Mouse (Mus musculus) erythroid progenitor cell, adult 5-6 weeks (primary cell): ENCODE data around the gene Gm10073. TPM values are rescaled to one million over a fixed set of nuclear protein-coding genes. Genes with fewer than 3 reads are reported as not detected.
"Not testable (repeated sequence)": the region's sequence is repeated elsewhere in the genome, so short reads cannot be mapped to it uniquely, and the experiment has no call there.

Experiments
- ATAC-seq: replicated peaks from 2 replicates; pipeline ENCODE4 v1.8.0; 2016; ENCODE audit warnings: moderate number of reproducible peaks, mild to moderate bottlenecking, moderate TSS enrichment, inconsistent platforms; ENCODE audit not compliant: poor library complexity, low FRiP score, severe bottlenecking
- total RNA-seq, 2 experiments: library from RNA; stranded (forward) in 1 of 2; stranded (reverse) in 1 of 2; fragments of 150-400 nt in 1 of 2; fragments of 186-747, 209-891 nt in 1 of 2; gene quantifications; 2 replicates each; pipeline versions ENCODE4 v1.2.3 to v1.2.4; 2015 to 2017; ENCODE audit warnings: low replicate concordance in 2 of 2

Gm10073 gene
- total RNA-seq, 2 experiments from 2014 or later: 32.7 TPM; not detected in 1

DNA sequence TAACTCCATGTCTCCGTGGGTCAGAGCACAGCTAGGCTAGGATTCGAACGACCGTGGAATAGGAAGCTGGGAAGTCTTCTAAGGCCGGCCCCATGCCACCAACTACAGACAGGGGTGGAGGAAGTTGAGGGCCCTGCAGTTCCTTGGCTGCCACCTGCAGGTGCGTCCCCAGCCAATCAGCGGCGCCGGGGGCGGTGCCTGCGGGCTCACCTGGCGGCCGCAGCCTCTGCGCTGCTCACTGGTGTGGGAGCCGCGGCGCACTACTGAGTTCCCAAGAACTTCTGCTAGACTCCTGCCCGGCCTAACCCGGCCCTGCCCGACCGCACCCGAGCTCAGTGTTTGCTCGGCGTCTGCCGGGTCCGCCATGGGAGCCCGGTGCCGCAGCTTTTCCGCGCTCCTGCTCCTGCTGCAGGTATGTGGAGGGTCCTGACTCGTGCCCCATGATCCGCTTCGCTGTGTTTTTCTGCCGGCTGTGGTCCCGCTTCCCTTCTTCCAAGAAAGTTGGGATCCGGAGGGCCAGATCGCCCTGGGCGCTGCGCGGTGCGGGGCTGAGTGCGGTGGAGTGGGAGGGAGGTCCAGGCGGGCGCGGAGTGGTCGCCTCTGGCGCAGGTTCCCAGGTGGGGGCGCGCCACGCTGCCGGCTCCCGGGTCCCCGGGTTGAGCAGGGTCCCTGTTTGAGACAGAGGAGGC is 30.0 kb upstream of the Gm10073 start, which contains the start of gene Cdh1:
Gene Cdh1 (plus strand): TSS at position 221 of the 689 bp plus-strand sequence.
- no peak for ATAC-seq

DNA sequence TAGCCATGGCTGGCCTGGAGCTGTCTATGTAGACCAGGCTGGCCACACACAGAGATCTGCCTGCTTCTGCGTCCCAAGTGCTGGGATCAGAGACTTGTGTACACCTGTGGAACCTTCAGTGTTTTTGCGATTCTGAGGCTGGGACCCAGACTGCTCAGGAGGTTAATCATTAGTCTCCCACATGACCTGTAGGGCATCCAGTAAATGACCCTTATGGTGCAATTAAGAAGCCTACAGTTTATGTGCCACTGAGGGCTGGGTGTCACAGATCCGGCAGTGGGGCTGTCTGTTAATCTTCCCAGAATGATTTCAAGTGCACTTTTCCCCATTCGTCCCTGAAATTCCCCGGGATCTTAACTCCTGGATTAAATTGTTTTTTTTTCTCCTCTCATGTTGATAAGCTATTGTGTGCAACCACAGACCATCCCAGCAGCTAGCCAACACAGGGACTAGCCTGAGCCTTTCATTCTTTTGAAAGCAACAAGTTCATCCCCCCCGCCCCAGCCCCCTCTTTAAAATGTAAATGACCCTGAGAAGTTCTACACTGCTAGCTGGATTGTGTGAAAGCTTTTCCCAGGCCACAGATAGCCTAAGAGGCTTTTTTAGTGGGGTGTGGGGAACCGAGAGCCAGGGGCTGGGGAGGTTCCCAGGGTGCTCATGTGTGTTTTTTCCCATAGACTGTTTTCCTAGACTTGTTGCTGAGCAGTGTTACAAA is 26.2 kb upstream of the Gm10073 start:
- no peak for ATAC-seq

DNA sequence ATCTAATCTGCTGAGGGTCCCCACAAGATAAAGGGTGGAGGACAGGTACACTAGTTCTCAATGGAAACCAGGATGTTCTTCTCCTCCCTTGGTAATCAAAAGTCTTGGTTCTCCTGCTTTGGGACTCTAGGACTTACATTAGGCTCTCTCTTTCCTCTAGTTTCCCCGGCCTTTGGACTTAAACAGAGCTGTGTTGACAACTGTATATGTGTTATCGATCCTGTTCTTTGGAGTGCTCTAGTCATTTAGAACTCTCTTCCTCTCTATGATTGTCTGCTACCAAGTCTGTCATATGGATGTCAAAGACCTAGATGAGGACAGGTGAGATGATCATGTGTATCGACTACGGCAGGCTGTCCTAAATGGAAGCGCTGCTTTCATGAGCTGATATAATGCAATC is 23.8 kb upstream of the Gm10073 start:
- ATAC-seq: no peak

DNA sequence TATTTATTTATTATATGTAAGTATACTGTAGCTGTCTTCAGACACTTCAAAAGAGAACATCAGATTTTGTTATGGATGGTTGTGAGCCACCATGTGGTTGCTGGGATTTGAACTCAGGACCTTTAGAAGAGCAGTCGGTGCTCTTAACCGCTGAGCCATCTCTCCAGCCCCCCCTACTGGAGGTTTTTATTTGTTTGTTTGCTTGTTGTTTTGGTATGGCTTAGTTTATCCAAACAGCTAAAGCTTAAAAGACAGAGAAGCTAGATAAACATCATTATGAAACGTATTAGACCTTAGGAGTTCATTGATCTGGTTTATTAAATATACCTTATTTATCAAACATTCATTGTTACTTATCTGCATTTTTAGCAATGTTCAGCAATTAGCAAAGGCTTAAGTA is 22.4 kb upstream of the Gm10073 start:
- ATAC-seq: not testable (repeated sequence)

DNA sequence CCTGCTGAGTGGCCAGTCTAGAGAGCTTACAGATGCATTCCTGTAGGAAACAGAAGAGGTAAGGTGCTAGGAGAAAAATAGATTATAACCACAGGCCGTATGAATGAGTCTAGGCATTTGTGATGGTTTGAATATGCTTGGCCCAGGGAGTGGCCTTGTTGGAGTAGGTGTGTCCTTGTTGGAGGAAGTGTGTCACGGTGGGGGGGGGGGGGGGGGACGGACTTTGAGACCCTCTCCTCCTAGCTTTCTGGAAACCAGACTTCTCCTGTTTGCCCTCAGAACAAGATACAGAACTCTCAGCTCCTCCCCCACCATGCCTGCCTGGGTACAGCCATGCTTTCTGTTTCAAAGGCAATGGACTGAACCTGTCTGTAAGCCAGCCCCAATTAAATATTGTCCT is 19.2 kb upstream of the Gm10073 start:
- ATAC-seq: no peak

DNA sequence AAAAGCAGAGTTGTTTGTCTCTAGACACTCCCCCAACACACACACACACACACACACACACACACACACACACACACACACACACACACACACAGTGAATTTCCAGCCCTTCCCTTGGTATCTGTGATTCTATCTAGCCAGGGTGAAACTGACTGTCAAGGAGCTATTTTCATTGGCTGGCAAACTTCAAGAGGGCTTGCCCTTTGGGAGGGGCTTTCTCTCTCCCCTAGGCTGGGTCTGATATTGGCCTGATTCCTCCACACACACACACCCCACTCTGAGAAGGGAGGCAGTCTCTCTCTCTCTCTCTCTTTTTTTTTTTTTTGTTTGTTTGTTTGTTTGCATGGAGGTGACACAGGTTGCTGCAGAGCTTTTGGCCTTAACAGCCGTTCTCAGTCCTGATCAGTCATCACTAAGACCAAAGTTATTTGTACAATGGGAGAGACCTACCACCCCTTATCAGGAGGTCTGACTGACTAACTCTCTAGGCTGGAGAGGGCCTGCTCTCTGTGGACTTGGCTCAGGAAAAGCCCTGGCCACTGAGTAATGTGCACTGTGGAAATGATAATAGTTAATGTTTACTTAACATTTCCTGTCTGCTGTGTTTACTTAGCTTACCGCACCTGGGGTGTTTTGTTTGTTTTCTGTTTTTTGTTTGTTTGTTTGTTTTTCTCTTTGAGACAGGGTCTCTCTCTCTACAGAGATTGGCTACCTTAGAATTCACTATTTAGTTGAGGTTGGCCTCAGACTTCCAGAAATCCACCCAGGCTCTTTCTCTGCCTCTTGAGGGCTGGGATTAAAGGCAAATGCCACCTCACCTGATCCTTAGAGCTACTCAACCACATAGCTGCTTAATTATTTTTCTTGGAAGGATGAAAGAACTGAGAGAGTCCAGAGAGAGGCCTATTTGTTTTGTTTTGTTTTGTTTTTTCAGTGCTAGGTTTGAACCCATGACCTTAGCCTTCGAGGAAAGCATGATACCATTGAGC is 15.5 kb upstream of the Gm10073 start:
- ATAC-seq: no peak

DNA sequence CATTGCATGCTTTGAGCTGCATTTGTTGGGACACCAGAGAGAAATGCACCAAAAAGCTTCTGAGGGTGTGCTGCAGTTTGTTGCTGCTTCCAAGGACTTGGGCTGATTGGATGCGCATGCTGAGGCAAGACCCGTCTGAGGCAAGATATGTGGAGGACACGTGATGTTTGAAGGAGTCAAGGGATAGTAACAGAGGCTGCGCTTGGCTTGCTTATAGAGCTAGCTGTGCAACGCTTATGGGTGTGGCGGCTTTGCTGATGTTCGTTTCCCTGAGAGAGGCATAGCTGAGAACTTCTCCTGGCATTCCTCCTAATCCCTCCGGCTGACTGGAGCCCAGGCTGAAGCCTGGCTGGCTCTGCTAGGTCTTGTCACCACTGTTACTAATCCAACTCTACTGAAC is 13.6 kb upstream of the Gm10073 start:
- ATAC-seq: no peak

DNA sequence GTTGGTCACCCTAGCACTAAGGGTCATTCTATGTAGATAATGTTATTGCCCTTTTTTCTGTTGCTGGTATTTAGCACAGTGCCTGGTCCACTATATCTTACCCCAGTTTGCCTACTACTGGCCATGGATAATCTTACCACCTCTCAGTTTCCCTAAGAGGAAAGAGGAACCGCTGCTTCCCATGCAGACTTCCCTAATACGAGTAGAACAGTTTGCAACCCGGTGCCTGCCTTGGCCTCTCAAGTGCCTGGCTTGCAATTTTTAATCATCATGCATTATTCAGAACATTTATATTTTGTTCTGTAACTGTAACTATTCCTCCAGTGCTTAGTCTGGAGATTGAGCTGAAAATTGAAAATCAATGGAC is 12.4 kb upstream of the Gm10073 start:
- ATAC-seq: no peak

DNA sequence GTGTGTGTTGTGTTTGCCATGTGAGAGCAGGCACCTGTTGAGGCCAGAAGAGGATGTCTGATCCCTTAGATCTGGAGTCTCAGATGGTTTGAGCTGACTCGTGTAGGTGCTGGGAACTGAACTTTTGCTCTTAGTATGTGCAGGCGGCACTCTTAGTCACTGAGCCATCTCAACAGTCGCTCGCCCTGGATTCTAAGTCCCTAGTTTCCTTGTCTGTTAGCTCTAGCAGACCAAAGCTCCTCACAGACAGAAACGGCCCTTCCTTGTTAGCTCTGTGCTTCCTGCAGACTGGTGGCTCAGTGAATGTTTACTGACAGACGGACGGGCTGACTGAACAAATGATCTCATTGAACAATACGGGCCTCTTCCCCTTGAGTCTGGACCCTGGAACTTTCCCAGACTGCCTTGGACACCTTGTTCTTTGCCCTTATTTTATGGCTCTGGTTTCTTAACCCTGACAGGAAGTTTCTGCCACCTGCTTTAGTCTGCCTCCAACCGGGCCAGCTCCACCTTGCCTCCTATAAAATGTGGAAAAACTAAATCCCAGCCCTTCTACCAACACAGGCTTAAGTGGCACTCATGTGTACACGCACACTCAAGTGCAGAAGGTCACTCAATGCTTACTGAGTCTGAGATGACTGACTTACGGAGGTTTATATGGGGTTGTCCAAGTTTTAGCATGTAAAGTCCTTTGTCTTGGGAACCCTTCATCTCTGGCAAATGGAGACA is 11.8 kb upstream of the Gm10073 start:
- ATAC-seq: no peak

DNA sequence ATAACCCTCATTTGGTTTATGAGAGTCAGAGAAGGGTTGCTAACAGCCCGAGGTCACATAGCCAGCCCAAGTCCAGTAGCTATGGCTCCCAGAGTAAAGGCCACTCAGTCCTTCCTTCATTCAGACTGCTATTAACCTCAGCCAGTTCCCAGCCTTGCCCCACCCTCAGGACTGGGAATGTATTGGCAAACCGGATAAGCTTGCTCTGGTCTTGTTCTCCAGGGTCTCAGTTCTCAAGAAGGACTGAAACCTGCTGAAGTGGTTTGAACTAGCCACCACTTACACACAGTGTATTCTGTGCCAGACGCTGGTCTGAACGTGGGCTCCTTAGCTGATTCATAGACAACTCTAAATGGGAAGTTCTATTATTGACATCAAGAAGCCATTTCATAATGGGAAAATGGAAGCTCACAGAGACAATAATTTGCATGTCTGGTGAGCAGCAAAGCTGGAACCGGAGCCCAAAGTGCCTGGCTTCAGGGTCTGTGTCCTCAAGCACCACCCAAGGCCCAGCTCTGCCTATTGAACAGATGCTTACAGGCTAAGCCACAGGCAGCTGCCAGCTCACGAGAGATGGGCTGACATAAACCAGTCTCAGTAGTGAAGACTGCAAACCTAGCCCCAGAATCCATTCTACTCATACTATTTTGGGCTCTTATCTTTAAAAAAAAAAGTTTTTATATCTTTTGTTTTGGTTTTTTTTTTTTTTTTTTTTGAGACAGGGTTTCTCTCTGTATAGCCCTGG is 8.3 kb upstream of the Gm10073 start:
- ATAC-seq: no peak

DNA sequence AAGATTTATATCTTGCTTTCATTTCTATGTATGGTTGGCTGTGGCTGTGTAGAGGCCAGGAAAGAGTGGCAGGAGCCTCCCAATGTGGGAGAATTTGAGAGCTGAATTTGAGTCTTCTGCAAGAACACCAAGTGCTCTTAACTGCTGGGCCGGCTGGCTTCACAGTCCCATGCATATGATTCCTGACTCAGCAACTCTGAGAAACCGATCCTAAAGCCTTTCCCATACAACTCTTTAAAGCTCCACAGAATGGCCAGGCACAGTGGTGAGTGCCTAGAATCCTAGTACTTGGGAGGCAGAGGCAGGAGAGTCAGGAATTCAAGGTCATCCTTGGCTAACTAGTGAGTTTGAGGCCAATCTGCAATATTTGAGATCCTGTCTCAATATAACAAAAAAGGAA is 6.2 kb upstream of the Gm10073 start:
- ATAC-seq: no peak

DNA sequence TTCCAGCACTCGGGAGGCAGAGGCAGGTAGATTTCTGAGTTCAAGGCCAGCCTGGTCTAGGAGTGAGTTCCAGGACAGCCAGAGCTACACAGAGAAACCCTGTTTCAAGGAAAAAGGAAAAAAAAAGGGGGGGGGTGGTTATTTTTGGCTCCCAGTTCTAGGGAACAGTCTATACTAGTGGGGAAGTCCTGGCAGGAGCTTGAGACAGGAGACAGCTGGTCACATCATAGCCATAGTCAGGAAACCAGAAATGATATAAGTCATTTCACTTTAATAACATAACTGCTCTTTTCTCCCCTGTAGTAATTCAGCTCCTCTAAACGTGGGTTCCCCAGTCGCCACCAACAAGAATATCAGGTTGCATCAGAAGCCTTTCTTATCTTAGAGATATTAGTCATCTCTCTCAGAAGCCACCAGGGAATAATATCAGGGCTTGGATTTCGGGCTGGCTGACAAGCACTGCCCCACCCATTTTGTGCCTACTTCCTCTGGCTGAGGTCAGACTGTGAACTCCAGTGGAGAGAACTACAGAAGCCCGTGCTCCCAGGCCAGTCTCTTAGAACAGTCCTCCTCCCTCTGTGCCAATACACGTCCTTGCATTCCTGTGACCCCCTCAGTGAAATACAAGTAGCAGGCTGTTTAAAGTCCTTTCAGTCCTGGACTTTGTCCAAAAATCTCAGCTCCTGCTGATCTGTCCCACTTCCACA is 3.7 kb upstream of the Gm10073 start:
- no peak for ATAC-seq

DNA sequence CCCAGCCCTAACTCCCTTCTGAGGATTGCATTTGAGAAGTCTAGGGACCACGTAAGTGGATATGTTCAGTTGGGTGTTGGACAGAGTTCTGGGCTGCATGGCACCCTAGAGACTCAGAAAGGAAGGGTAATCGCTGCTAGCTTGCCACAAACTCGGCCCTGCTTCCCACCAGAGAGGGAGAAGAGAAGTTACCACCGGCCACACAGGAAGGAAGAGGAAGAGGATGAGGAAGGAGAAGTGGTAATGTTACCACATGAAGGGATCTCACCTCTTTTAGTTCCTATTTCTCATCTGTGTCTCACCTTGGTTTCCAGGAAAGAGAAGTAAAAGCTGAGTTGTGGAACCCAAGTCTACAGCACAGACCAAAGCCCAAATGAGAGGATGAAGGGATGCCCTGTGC is 1.0 kb upstream of the Gm10073 start:
- ATAC-seq: no peak

DNA sequence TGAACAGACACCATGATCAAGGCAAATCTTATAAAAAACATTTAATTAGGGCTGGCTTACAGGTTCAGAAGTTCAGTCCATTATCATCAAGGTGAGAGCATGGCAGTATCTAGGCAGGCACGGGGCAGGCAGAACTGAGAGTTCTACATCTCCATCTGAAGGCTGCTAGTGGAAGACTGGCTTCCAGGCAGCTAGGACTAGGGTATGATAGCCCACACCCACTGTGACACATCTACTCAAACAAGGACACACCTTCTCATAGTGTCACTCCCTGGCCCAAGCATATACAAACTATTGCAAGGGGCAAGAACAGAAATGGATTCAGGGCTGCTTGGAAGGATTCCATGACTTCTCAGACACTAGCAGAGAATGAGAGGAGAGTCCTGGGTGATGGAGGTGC is 1.1 kb downstream of the Gm10073 start:
- not testable (repeated sequence) for ATAC-seq

DNA sequence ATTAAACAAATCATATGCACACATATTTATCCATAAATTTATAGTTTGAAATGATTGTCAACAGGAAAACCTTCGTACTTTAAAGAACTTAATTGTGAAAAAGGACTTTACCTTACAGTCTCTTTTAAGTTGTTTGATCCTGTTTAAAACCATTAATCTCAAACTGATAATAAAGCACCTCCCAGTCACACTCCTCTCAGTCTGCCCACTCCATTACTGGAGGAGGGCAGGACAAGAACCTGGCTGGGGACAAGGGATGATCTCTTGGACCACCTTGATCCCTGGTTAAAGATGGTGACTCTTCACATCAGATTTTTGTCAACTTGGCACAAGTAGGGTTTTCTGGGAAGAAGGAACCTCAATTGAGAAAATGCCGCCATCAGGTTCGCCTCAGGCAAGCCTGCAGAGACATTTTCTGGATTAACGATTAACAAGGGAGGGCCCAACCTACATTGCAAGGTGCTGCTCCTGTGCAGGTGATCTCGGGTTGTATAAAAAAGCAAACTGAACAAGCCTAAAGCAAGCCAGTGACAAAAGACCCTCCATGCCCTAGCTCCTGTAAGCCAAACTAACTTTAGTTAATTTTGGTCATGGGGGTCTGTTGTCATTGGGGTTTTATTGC is 1.6 kb downstream of the Gm10073 start:
- ATAC-seq: no peak

DNA sequence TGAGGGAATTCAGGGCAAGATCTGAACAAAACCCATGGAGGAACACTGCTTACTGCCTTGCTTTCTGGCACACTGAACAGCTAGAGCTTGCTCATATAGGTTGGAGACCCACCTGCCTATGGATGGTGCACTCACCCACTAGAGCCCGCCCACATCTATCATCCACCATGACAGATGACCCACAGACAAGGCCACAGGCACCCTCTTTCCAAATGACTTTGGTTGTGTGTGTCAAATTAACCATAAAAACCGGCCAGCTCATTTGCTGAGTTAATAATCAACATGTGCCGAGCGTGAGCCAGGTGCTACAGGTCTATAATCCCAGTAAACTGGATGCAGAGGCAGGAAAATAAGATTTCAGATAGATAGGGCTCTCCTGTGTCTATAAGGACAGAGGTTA is 2.9 kb downstream of the Gm10073 start:
- ATAC-seq: no peak

DNA sequence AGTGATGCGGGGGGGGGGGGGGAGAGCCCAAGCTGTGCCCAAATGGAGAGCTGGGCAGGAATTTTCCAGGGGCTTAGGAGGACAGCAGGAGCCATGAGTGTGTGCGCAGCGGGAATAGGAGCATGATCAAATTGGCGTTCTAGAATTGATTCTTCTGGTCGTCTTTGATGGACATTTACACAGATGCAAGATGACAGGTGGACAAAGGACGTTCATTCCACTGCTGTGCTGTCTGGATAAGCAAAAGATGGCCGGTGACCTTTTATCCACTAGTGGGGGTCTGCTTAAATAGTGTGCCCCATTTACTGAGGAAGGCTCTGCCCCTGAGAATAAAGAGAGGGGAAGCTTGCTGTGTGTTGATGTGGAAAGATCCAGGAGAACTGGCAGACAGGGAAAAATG is 4.3 kb downstream of the Gm10073 start:
- no peak for ATAC-seq

DNA sequence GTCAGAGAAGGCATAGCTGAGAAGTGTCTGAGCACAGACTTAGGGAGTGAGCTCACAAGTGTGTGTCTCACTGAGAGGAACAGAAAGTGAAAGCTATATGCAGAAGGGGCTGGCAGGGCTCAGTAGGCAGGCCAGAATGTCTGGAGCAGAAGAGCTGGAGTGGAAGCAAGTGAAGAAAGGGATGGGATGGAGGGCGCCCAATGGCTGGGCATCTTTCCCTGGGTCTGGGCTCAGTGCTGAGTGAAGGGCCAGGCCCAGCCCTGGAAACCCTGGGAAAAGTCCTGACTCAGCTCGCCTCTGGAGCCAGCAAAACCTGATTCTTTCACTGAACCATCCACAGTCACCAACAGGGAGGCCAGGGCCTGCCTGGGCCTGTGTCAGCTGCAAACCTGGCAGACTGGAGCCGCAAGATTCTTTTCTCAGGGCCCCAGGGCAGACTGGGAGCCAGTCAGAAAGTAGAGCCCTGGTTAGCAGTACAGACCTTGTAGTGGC is 9.5 kb downstream of the Gm10073 start:
- ATAC-seq: no peak
